Mouse (Mus musculus): ENCODE measurements at regions not wholly inside any gene's neighbourhood (a gene's known extent, or its start where the extent isn't known, plus 50 kb on each side); places are given as distances from the start of the nearest gene placed in this dataset.

DNA sequence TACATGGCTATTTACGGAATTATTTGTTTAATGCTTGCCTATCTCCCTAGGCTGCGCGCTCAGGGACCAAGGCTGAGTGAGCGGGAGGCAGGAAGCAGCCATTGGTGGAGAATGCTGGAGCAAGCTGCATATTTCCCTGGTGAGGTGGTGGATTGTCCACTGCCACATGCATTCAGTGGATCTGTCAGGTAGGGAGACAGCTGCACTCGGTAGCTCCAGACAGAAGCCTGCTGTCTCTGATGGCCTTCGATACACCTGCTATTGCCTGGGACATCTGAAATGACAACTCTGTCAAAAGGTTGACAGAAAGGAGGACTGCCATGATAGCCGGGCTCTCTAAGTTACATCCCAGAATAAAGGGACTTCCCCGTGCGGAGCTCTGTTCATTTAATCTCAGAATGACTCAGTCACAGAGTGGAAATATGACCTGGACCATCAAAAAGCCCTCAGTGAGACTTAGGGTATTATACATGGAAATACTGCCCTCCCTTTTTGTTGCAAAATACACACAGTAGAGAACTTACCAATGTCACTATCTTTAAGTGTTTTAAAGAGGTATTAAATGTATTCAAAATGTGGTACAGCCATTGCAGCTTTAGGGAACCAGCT lies 201.5 kb downstream of the Hhipl2 start:
- DNase-seq (ENCODE audit: low read depth, low spot score) = no peak
- Histone ChIP-seq H3K27me3 (ENCODE audit: control insufficient read depth in 1 of 2, insufficient read depth in 2 of 2, low read length in 2 of 2) (no peaks in the 10 kb centered on the region), H3K27ac (ENCODE audit: control insufficient read depth, low read depth, low read length) (no peak overlapping the region), H3K9me3 (replicated peaks; ENCODE audit: insufficient read depth, low read length) (no peaks in the 10 kb centered on the region; the same call in 1 of the 2 replicates), H3K4me1 (ENCODE audit: control insufficient read depth in 1 of 2, insufficient read depth in 2 of 2, low read length in 2 of 2) (no peaks in the 10 kb centered on the region), H3K36me3 (ENCODE audit: control insufficient read depth in 1 of 2, insufficient read depth in 2 of 2, low read length in 2 of 2) (no peaks in the 10 kb centered on the region), H3K9ac (ENCODE audit: control insufficient read depth, low read depth, low read length, poor library complexity, severe bottlenecking) (no peak overlapping the region), H3K79me2 (ENCODE audit: control insufficient read depth, insufficient read depth, low read length, poor library complexity) (no peaks in the 10 kb centered on the region), H3K4me3 (ENCODE audit: control insufficient read depth in 1 of 2, insufficient read depth in 1 of 2, low read depth in 2 of 2, low read length in 2 of 2) (no peak overlapping the region)
- TF ChIP-seq ETS1 (IDR thresholded peaks at IDR 0.05; ENCODE audit: low read depth, low read length) = no peak
- TF ChIP-seq ZKSCAN1 (IDR thresholded peaks at IDR 0.05; ENCODE audit: low read depth, low read length) = no peak
- TF ChIP-seq MYC (IDR thresholded peaks at IDR 0.05; ENCODE audit: low read depth, low read length) = no peak
- TF ChIP-seq JUND (IDR thresholded peaks at IDR 0.05; ENCODE audit: low read depth, low read length) = no peak
- no peak for TF ChIP-seq BHLHE40 (IDR thresholded peaks at IDR 0.05; ENCODE audit: borderline replicate concordance, low read depth, low read length)
- no peak for TF ChIP-seq UBTF (IDR thresholded peaks at IDR 0.05; ENCODE audit: borderline replicate concordance, insufficient read depth, low read depth, low read length)
- no peak for TF ChIP-seq USF1 (IDR thresholded peaks at IDR 0.05; ENCODE audit: low read depth, low read length)
- no peak for TF ChIP-seq SIN3A (IDR thresholded peaks at IDR 0.05; ENCODE audit: low read length)
- no peak for TF ChIP-seq ZMIZ1 (IDR thresholded peaks at IDR 0.05; ENCODE audit: low read depth, low read length)
- no peak for TF ChIP-seq TBP (IDR thresholded peaks at IDR 0.05; ENCODE audit: low read depth, low read length)
- no peak for TF ChIP-seq NELFE (IDR thresholded peaks at IDR 0.05; ENCODE audit: low read depth, low read length)
- TF ChIP-seq KAT2A (conservative IDR thresholded peaks at IDR 0.05; ENCODE audit: low read depth, low read length) = no peak
- TF ChIP-seq SMC3 (IDR thresholded peaks at IDR 0.05; ENCODE audit: low read depth, low read length) = no peak
- no peak for TF ChIP-seq RAD21 (IDR thresholded peaks at IDR 0.05; ENCODE audit: low read depth, low read length)
- no peak for TF ChIP-seq ZC3H11A (IDR thresholded peaks at IDR 0.05; ENCODE audit: low read depth, low read length)
- no peak for TF ChIP-seq GABPA (IDR thresholded peaks at IDR 0.05; ENCODE audit: low read depth, low read length)
- TF ChIP-seq GATA1 (IDR thresholded peaks at IDR 0.05; ENCODE audit: low read depth, low read length) = no peak
- TF ChIP-seq MAZ (IDR thresholded peaks at IDR 0.05; ENCODE audit: low read depth, low read length) = no peak
- no peak for TF ChIP-seq CTCF (IDR thresholded peaks at IDR 0.05 in 2 of 3, conservative IDR thresholded peaks at IDR 0.05 in 1 of 3; ENCODE audit: control insufficient read depth in 1 of 3, insufficient read depth in 1 of 3, low read depth in 2 of 3, low read length in 3 of 3, poor library complexity in 1 of 3, severe bottlenecking in 1 of 3)
- TF ChIP-seq USF2 (IDR thresholded peaks at IDR 0.05; ENCODE audit: borderline replicate concordance in 1 of 2, insufficient read depth in 1 of 2, low read depth in 1 of 2, low read length in 2 of 2) = no peak

DNA sequence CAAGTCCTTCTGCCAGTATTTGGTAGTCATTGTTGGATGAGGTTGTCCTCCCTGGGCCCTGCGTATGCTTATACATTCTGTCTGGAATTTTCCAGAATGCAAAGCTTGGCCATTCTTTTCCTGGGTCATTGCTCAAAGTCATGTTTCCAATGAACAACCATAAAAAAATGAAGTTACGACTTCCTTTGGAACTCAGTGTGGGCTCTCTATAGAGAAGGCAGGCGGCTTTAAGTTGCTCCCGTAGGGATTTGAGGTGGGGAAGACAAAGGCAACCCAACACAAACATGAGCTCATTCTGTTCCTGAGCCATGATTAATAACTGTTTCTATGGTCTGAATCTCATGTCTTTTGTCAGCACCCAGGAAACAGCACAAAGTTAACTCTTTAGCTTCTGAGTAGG lies 204.3 kb downstream of the Hhipl2 start:
- Histone ChIP-seq H3K27me3 (ENCODE audit: control insufficient read depth in 1 of 2, insufficient read depth in 2 of 2, low read length in 2 of 2) (no peaks in the 10 kb centered on the region), H3K9me3 (replicated peaks; ENCODE audit: insufficient read depth, low read length) (no peaks in the 10 kb centered on the region), H3K4me1 (ENCODE audit: control insufficient read depth in 1 of 2, insufficient read depth in 2 of 2, low read length in 2 of 2) (no peaks in the 10 kb centered on the region), H3K9ac (ENCODE audit: control insufficient read depth, low read depth, low read length, poor library complexity, severe bottlenecking) (no peak overlapping the region), H3K4me3 (ENCODE audit: control insufficient read depth in 1 of 2, insufficient read depth in 1 of 2, low read depth in 2 of 2, low read length in 2 of 2) (no peak overlapping the region), H3K79me2 (ENCODE audit: control insufficient read depth, insufficient read depth, low read length, poor library complexity) (no peaks in the 10 kb centered on the region), H3K36me3 (ENCODE audit: control insufficient read depth in 1 of 2, insufficient read depth in 2 of 2, low read length in 2 of 2) (no peaks in the 10 kb centered on the region), H3K27ac (ENCODE audit: control insufficient read depth, low read depth, low read length) (no peak overlapping the region)
- DNase-seq (ENCODE audit: low read depth, low spot score) = no peak
- no peak for TF ChIP-seq RCOR1 (IDR thresholded peaks at IDR 0.05; ENCODE audit: low read depth, low read length)
- no peak for TF ChIP-seq UBTF (IDR thresholded peaks at IDR 0.05; ENCODE audit: borderline replicate concordance, insufficient read depth, low read depth, low read length)
- no peak for TF ChIP-seq E2F4 (IDR thresholded peaks at IDR 0.05; ENCODE audit: borderline replicate concordance, low read depth, low read length)
- no peak for TF ChIP-seq TAL1 (IDR thresholded peaks at IDR 0.05; ENCODE audit: low read length)
- no peak for TF ChIP-seq KAT2A (conservative IDR thresholded peaks at IDR 0.05; ENCODE audit: low read depth, low read length)
- TF ChIP-seq USF2 (IDR thresholded peaks at IDR 0.05; ENCODE audit: borderline replicate concordance in 1 of 2, insufficient read depth in 1 of 2, low read depth in 1 of 2, low read length in 2 of 2) = no peak
- no peak for TF ChIP-seq RAD21 (IDR thresholded peaks at IDR 0.05; ENCODE audit: low read depth, low read length)
- TF ChIP-seq POLR2AphosphoS5 (IDR thresholded peaks at IDR 0.05; ENCODE audit: borderline replicate concordance, low read depth, low read length) = no peak
- TF ChIP-seq CHD2 (IDR thresholded peaks at IDR 0.05; ENCODE audit: low read length) = no peak
- no peak for TF ChIP-seq MXI1 (IDR thresholded peaks at IDR 0.05; ENCODE audit: low read depth, low read length)
- no peak for TF ChIP-seq GABPA (IDR thresholded peaks at IDR 0.05; ENCODE audit: low read depth, low read length)
- no peak for TF ChIP-seq TCF12 (IDR thresholded peaks at IDR 0.05; ENCODE audit: low read depth, low read length)
- TF ChIP-seq EP300 (IDR thresholded peaks at IDR 0.05; ENCODE audit: low read depth in 1 of 2, low read length in 2 of 2) = no peak
- TF ChIP-seq SIN3A (IDR thresholded peaks at IDR 0.05; ENCODE audit: low read length) = no peak
- no peak for TF ChIP-seq SMC3 (IDR thresholded peaks at IDR 0.05; ENCODE audit: low read depth, low read length)

Data from MEL (cell line).